Mouse (Mus musculus): ENCODE measurements at regions not wholly inside any gene's neighbourhood (a gene's known extent, or its start where the extent isn't known, plus 50 kb on each side); places are given as distances from the start of the nearest gene placed in this dataset.

- Histone ChIP-seq H3K4me2 (no peak overlapping the region), H3K27me3 (no peaks in the 10 kb centered on the region), H3K27ac (replicated peaks) (no peak overlapping the region), H3K4me3 (no peak overlapping the region), H3K9ac (no peak overlapping the region), H3K36me3 (no peaks in the 10 kb centered on the region), H3K9me3 (no peaks in the 10 kb centered on the region), H3K4me1 (replicated peaks) (no peaks in the 10 kb centered on the region)
- ATAC-seq (ENCODE audit: low FRiP score, low read depth) = no peak
- WGBS = 82% methylated on average over 4 of the region's 4 CpGs
These were observed 105.9 kb downstream of the Polr2m start for GRCm38 (mm10) chr9:71379731-71380250.

GRCm38 (mm10) chr9:71369760-71370159 lies 116.0 kb downstream of the Polr2m start:
- no peaks in the 10 kb centered on the region for H3K36me3 ChIP-seq
- no peaks in the 10 kb centered on the region for H3K9me3 ChIP-seq
- H3K27me3 ChIP-seq = no peaks in the 10 kb centered on the region
- no peak overlapping the region for H3K9ac ChIP-seq
- no peak for ATAC-seq (ENCODE audit: low FRiP score, low read depth)
- no peak overlapping the region for H3K4me2 ChIP-seq
- H3K4me3 ChIP-seq = no peak overlapping the region
- no peak overlapping the region for H3K27ac ChIP-seq (replicated peaks)
- no peaks in the 10 kb centered on the region for H3K4me1 ChIP-seq (replicated peaks)
- 91% methylated on average over 5 of the region's 5 CpGs for WGBS

- Histone ChIP-seq H3K36me3 (no peaks in the 10 kb centered on the region), H3K9ac (no peak overlapping the region), H3K27ac (replicated peaks) (no peak overlapping the region), H3K4me3 (no peak overlapping the region), H3K4me2 (no peak overlapping the region), H3K9me3 (no peaks in the 10 kb centered on the region), H3K4me1 (replicated peaks) (no peaks in the 10 kb centered on the region), H3K27me3 (no peaks in the 10 kb centered on the region)
- ATAC-seq (ENCODE audit: low FRiP score, low read depth) = no peak
- 84% methylated on average over 2 of the region's 2 CpGs for WGBS
These were observed 116.5 kb downstream of the Polr2m start for GRCm38 (mm10) chr9:71369202-71369601.

- Histone ChIP-seq H3K27ac (replicated peaks) (no peak overlapping the region), H3K4me1 (replicated peaks) (no peaks in the 10 kb centered on the region), H3K4me3 (no peak overlapping the region), H3K27me3 (no peaks in the 10 kb centered on the region), H3K9me3 (no peaks in the 10 kb centered on the region), H3K9ac (no peak overlapping the region), H3K4me2 (no peak overlapping the region), H3K36me3 (no peaks in the 10 kb centered on the region)
- no peak for ATAC-seq (ENCODE audit: low FRiP score, low read depth)
- 68% methylated on average over 9 of the region's 9 CpGs for WGBS
These were observed 119.2 kb downstream of the Polr2m start for GRCm38 (mm10) chr9:71366573-71366972.

GRCm38 (mm10) chr9:71365177-71365738 lies 120.5 kb downstream of the Polr2m start:
- no peak for ATAC-seq (ENCODE audit: low FRiP score, low read depth)
- Histone ChIP-seq H3K36me3 (no peaks in the 10 kb centered on the region), H3K4me1 (replicated peaks) (no peaks in the 10 kb centered on the region), H3K27me3 (no peaks in the 10 kb centered on the region), H3K4me2 (no peak overlapping the region), H3K9me3 (no peaks in the 10 kb centered on the region), H3K9ac (no peak overlapping the region), H3K27ac (replicated peaks) (no peak overlapping the region), H3K4me3 (no peak overlapping the region)
- WGBS = 67% methylated on average over 12 of the region's 12 CpGs

- no peak overlapping the region for H3K27ac ChIP-seq (replicated peaks)
- H3K9ac ChIP-seq = no peak overlapping the region
- no peak overlapping the region for H3K4me2 ChIP-seq
- no peaks in the 10 kb centered on the region for H3K9me3 ChIP-seq
- no peaks in the 10 kb centered on the region for H3K27me3 ChIP-seq
- H3K4me3 ChIP-seq = no peak overlapping the region
- no peak for ATAC-seq (ENCODE audit: low FRiP score, low read depth)
- no peaks in the 10 kb centered on the region for H3K36me3 ChIP-seq
- H3K4me1 ChIP-seq (replicated peaks) = no peaks in the 10 kb centered on the region
- 63% methylated on average over 8 of the region's 8 CpGs for WGBS
These were observed 121.6 kb downstream of the Polr2m start for GRCm38 (mm10) chr9:71364047-71364665.

- Histone ChIP-seq H3K9me3 (no peaks in the 10 kb centered on the region), H3K4me1 (replicated peaks) (no peaks in the 10 kb centered on the region), H3K9ac (no peak overlapping the region), H3K27me3 (no peaks in the 10 kb centered on the region), H3K4me3 (no peak overlapping the region), H3K27ac (replicated peaks) (no peak overlapping the region), H3K4me2 (no peak overlapping the region), H3K36me3 (no peaks in the 10 kb centered on the region)
- no peak for ATAC-seq (ENCODE audit: low FRiP score, low read depth)
These were observed 123.3 kb downstream of the Polr2m start for GRCm38 (mm10) chr9:71362401-71362800.

- no peak overlapping the region for H3K27ac ChIP-seq (replicated peaks)
- H3K27me3 ChIP-seq = no peaks in the 10 kb centered on the region
- no peaks in the 10 kb centered on the region for H3K36me3 ChIP-seq
- H3K9me3 ChIP-seq = no peaks in the 10 kb centered on the region
- no peak overlapping the region for H3K9ac ChIP-seq
- WGBS = 76% methylated on average over 5 of the region's 5 CpGs
- no peaks in the 10 kb centered on the region for H3K4me1 ChIP-seq (replicated peaks)
- H3K4me3 ChIP-seq = no peak overlapping the region
- ATAC-seq (ENCODE audit: low FRiP score, low read depth) = no peak
- no peak overlapping the region for H3K4me2 ChIP-seq
These were observed 123.8 kb downstream of the Polr2m start for GRCm38 (mm10) chr9:71361961-71362360.

GRCm38 (mm10) chr9:71361311-71361710 lies 124.4 kb downstream of the Polr2m start:
- no peak overlapping the region for H3K4me2 ChIP-seq
- H3K4me1 ChIP-seq (replicated peaks) = no peaks in the 10 kb centered on the region
- no peak overlapping the region for H3K4me3 ChIP-seq
- no peaks in the 10 kb centered on the region for H3K9me3 ChIP-seq
- H3K36me3 ChIP-seq = no peaks in the 10 kb centered on the region
- WGBS = 70% methylated on average over 2 of the region's 2 CpGs
- no peak for ATAC-seq (ENCODE audit: low FRiP score, low read depth)
- H3K27ac ChIP-seq (replicated peaks) = no peak overlapping the region
- H3K9ac ChIP-seq = no peak overlapping the region
- no peaks in the 10 kb centered on the region for H3K27me3 ChIP-seq

GRCm38 (mm10) chr9:71360676-71361075 lies 125.1 kb downstream of the Polr2m start:
- H3K4me2 ChIP-seq = no peak overlapping the region
- H3K27me3 ChIP-seq = no peaks in the 10 kb centered on the region
- ATAC-seq (ENCODE audit: low FRiP score, low read depth) = no peak
- H3K4me1 ChIP-seq (replicated peaks) = no peaks in the 10 kb centered on the region
- no peak overlapping the region for H3K27ac ChIP-seq (replicated peaks)
- H3K9ac ChIP-seq = no peak overlapping the region
- no peak overlapping the region for H3K4me3 ChIP-seq
- no peaks in the 10 kb centered on the region for H3K9me3 ChIP-seq
- H3K36me3 ChIP-seq = no peaks in the 10 kb centered on the region
- WGBS = 86% methylated on average over 5 of the region's 5 CpGs

GRCm38 (mm10) chr9:71358961-71359360 lies 126.8 kb downstream of the Polr2m start:
- WGBS = 40% methylated on average over 4 of the region's 4 CpGs
- ATAC-seq (ENCODE audit: low FRiP score, low read depth) = no peak
- H3K4me3 ChIP-seq = no peak overlapping the region
- no peaks in the 10 kb centered on the region for H3K9me3 ChIP-seq
- no peaks in the 10 kb centered on the region for H3K36me3 ChIP-seq
- H3K4me2 ChIP-seq = no peak overlapping the region
- no peaks in the 10 kb centered on the region for H3K27me3 ChIP-seq
- no peak overlapping the region for H3K27ac ChIP-seq (replicated peaks)
- H3K9ac ChIP-seq = no peak overlapping the region
- H3K4me1 ChIP-seq (replicated peaks) = no peaks in the 10 kb centered on the region

- Histone ChIP-seq H3K27me3 (no peaks in the 10 kb centered on the region), H3K9me3 (no peaks in the 10 kb centered on the region), H3K36me3 (no peaks in the 10 kb centered on the region), H3K9ac (no peak overlapping the region), H3K4me3 (no peak overlapping the region), H3K4me1 (replicated peaks) (no peaks in the 10 kb centered on the region), H3K27ac (replicated peaks) (no peak overlapping the region), H3K4me2 (no peak overlapping the region)
- no peak for ATAC-seq (ENCODE audit: low FRiP score, low read depth)
- 56% methylated on average over 5 of the region's 5 CpGs for WGBS
These were observed 130.0 kb downstream of the Polr2m start for GRCm38 (mm10) chr9:71355721-71356120.

All from hindbrain, embryonic 15.5 days (tissue).